ENCODE assay signal across 8 mouse cellular contexts in the genomic region with DNA sequence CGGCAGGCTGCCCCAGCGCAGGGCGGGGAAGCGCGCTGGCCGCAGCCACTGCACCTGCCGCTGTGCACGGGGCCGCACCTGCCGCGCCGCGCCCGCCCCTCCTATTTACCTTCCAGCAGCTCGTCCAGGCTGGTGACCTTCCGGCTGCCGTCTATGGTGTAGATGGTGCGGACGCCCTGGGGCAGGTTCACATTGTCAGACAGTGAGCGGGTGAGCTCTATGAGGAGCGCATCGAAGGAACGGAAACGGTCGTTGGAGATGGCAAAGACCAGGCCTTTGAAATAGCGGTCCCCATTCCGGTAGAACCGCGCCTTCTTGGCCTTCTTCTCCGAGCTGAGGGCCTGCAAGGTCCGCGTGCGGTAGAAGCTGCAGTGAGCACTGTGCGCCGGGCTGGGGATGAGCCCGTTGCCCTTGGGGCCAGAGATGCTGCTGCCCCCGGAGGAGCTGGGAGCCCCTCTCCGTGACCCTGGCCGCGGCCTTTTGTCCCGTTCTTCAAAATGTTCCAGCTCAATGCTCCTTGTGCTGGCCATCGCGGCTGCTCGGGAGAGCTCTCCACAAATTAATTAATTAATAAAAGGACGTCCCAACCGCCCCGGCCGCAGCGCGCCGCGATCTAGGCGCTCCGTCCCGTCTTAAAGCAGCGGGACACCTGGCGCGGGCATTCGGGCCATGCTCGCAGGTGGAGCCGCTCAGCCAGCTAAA. TPM values are rescaled to one million over a fixed set of nuclear protein-coding genes. Genes with fewer than 3 reads are reported as not detected.
DNase-seq lines count a peak whose midpoint lies in the region; ATAC-seq lines count a peak whose summit lies in the region.

No protein-coding gene starts in this region.

- no peaks in the 10 kb centered on the region for H3K4me1 ChIP-seq in embryonic facial prominence, embryonic 11.5 days (ENCODE audit: control insufficient read depth, insufficient read depth, low read length)
- peaks cover 32% of the 10 kb centered on the region for H3K4me1 ChIP-seq in hindbrain, embryonic 14.5 days (replicated peaks; ENCODE audit: control insufficient read depth, insufficient read depth, low read length)
- H3K4me1 ChIP-seq in limb, embryonic 15.5 days: peaks cover 17% of the 10 kb centered on the region
- H3K4me1 ChIP-seq in neural tube, embryonic 14.5 days (ENCODE audit: control insufficient read depth, insufficient read depth, low read length): peaks cover 26% of the 10 kb centered on the region

- H3K4me2 ChIP-seq in embryonic facial prominence, embryonic 11.5 days (ENCODE audit: low read depth, low read length): peak overlapping the region; percentile 83
- H3K4me2 ChIP-seq in hindbrain, embryonic 14.5 days (replicated peaks): peak overlapping the region; percentile 78
- peak overlapping the region; percentile 96 for H3K4me2 ChIP-seq in limb, embryonic 15.5 days
- H3K4me2 ChIP-seq in neural tube, embryonic 14.5 days (ENCODE audit: low read depth, low read length): peak overlapping the region; percentile 88

- H3K9me3 ChIP-seq in embryonic facial prominence, embryonic 11.5 days (replicated peaks; ENCODE audit: control insufficient read depth, low read length): no peaks in the 10 kb centered on the region
- no peaks in the 10 kb centered on the region for H3K9me3 ChIP-seq in hindbrain, embryonic 14.5 days (ENCODE audit: control insufficient read depth, low read length)
- no peaks in the 10 kb centered on the region for H3K9me3 ChIP-seq in limb, embryonic 15.5 days
- no peaks in the 10 kb centered on the region for H3K9me3 ChIP-seq in neural tube, embryonic 14.5 days (ENCODE audit: control insufficient read depth, low read length)

- peak; percentile 9 for DNase-seq in kidney, adult 9 months
- DNase-seq in kidney, adult 18-20 months: no peak
- DNase-seq in ZHBTc4 (ENCODE audit: low read depth, low spot score): peak; percentile 78
- DNase-seq in embryonic facial prominence, embryonic 11.5 days (ENCODE audit: low spot score): peak; percentile 47
- peak; percentile 57 for DNase-seq in hindbrain, embryonic 14.5 days (ENCODE audit: low spot score)
- peak; percentile 59 for DNase-seq in thymus, postnatal 14 days

- H3K27me3 ChIP-seq in embryonic facial prominence, embryonic 11.5 days (ENCODE audit: control insufficient read depth, insufficient read depth, low read length): peaks cover 5% of the 10 kb centered on the region
- no peaks in the 10 kb centered on the region for H3K27me3 ChIP-seq in hindbrain, embryonic 14.5 days (ENCODE audit: control insufficient read depth, insufficient read depth, low read length)
- peaks cover 27% of the 10 kb centered on the region for H3K27me3 ChIP-seq in limb, embryonic 15.5 days
- no peaks in the 10 kb centered on the region; the same call in 1 of the 2 replicates for H3K27me3 ChIP-seq in neural tube, embryonic 14.5 days (ENCODE audit: control insufficient read depth, insufficient read depth, low read length)

- peak; percentile 55 for ATAC-seq in embryonic facial prominence, embryonic 11.5 days (replicated peaks; ENCODE audit: insufficient number of reproducible peaks, low FRiP score, low TSS enrichment, low read depth)
- ATAC-seq in hindbrain, embryonic 14.5 days (ENCODE audit: low FRiP score): peak; percentile 55; the same call in 1 of the 2 replicates
- ATAC-seq in limb, embryonic 15.5 days (ENCODE audit: insufficient number of reproducible peaks, low FRiP score, low TSS enrichment, low read depth): no peak
- ATAC-seq in neural tube, embryonic 14.5 days (ENCODE audit: low read depth): peak; percentile 45

- WGBS in embryonic facial prominence, embryonic 11.5 days: under 1% methylated on average over 61 of the region's 61 CpGs
- under 1% methylated on average over 61 of the region's 61 CpGs for WGBS in hindbrain, embryonic 14.5 days
- WGBS in limb, embryonic 15.5 days: under 1% methylated on average over 61 of the region's 61 CpGs
- 0% methylated on average over 59 of the region's 61 CpGs for WGBS in neural tube, embryonic 14.5 days

- peak overlapping the region; percentile 72 for H3K4me3 ChIP-seq in embryonic facial prominence, embryonic 11.5 days (ENCODE audit: low read depth, low read length)
- peak overlapping the region; percentile 85 for H3K4me3 ChIP-seq in hindbrain, embryonic 14.5 days (replicated peaks; ENCODE audit: low read length)
- peak overlapping the region; percentile 77 for H3K4me3 ChIP-seq in limb, embryonic 15.5 days
- peak overlapping the region; percentile 85 for H3K4me3 ChIP-seq in neural tube, embryonic 14.5 days (ENCODE audit: low read depth, low read length)

- no peak overlapping the region for H3K27ac ChIP-seq in embryonic facial prominence, embryonic 11.5 days (replicated peaks; ENCODE audit: low read depth, low read length)
- H3K27ac ChIP-seq in hindbrain, embryonic 14.5 days: peak overlapping the region; percentile 98
- H3K27ac ChIP-seq in limb, embryonic 15.5 days: no peak overlapping the region
- H3K27ac ChIP-seq in neural tube, embryonic 14.5 days (ENCODE audit: low read depth, low read length): peak overlapping the region; percentile 97

- H3K36me3 ChIP-seq in embryonic facial prominence, embryonic 11.5 days (replicated peaks; ENCODE audit: control insufficient read depth, insufficient read depth, low read depth, low read length): no peaks in the 10 kb centered on the region
- H3K36me3 ChIP-seq in hindbrain, embryonic 14.5 days (replicated peaks; ENCODE audit: control insufficient read depth, insufficient read depth): no peaks in the 10 kb centered on the region
- H3K36me3 ChIP-seq in limb, embryonic 15.5 days: no peaks in the 10 kb centered on the region
- H3K36me3 ChIP-seq in neural tube, embryonic 14.5 days (ENCODE audit: control insufficient read depth, insufficient read depth, low read length): no peaks in the 10 kb centered on the region

- H3K9ac ChIP-seq in embryonic facial prominence, embryonic 11.5 days (replicated peaks; ENCODE audit: low read length): peak overlapping the region; percentile 88
- peak overlapping the region; percentile 97 for H3K9ac ChIP-seq in hindbrain, embryonic 14.5 days
- H3K9ac ChIP-seq in limb, embryonic 15.5 days: peak overlapping the region; percentile 67
- H3K9ac ChIP-seq in neural tube, embryonic 14.5 days (replicated peaks; ENCODE audit: low read depth, low read length): peak overlapping the region; percentile 97

RNA-seq across cellular contexts. Expression of a gene that starts 0.9 kb away (rescaled TPM):
- 10.6 and 12.0 TPM in 2 replicates for polyA plus RNA-seq in embryonic facial prominence, embryonic 11.5 days (2014; fragmentation: Nextera tagmentation; extraction: Ambion mirVana)
- polyA plus RNA-seq in hindbrain, embryonic 14.5 days (2014; fragmentation: Nextera tagmentation; extraction: Ambion mirVana): 87.4 and 88.8 TPM in 2 replicates
- 3.4 and 4.5 TPM in 2 replicates for polyA plus RNA-seq in limb, embryonic 15.5 days (2015; fragmentation: Nextera tagmentation; extraction: Ambion mirVana)
- 75.5 and 83.4 TPM in 2 replicates for polyA plus RNA-seq in neural tube, embryonic 14.5 days (2014; fragmentation: Nextera tagmentation; extraction: Ambion mirVana)

Comparison
In these comparisons a context has a peak if more than half of its experiments do, and no peak if none do; other contexts are left out.
1. H3K27ac ChIP-seq: peak in hindbrain, embryonic 14.5 days (single experiment) and neural tube, embryonic 14.5 days (single experiment); none in embryonic facial prominence, embryonic 11.5 days (single experiment) and limb, embryonic 15.5 days (single experiment).
2. Peak in every context shown above with its lines, with median percentiles within 50 percentile points of each other: H3K4me2 ChIP-seq, H3K4me3 ChIP-seq and H3K9ac ChIP-seq.